Mouse (Mus musculus) thymus, adult 18-20 months (tissue): ENCODE data around the gene Ift172.

ENCODE experiments used
- DNase-seq, 2 experiments: peaks; one replicate each; pipeline ENCODE4 v3.0.0; 2022; ENCODE audit warnings: mixed read lengths in 2 of 2

The Ift172 gene

DNA sequence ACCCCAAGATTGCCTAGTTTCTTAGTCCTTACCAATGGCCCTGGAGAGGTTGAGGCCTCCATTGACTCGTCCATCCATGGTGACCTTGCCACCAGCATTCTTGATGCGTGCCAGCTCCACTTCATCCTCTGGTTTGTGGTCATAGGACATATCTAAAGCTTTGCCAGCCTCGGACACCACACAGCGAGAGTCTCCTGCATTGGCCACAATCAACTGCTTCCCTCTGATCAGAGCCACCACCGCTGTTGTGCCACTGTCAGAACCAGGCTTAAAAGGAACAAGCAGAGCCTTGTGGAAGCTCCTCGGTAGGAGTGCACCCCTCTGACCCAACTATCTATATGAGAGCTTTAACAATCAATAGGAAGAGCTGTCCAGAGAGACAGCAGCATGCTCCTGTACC is 86.5 kb downstream of the Ift172 start:
- no peak for DNase-seq

DNA sequence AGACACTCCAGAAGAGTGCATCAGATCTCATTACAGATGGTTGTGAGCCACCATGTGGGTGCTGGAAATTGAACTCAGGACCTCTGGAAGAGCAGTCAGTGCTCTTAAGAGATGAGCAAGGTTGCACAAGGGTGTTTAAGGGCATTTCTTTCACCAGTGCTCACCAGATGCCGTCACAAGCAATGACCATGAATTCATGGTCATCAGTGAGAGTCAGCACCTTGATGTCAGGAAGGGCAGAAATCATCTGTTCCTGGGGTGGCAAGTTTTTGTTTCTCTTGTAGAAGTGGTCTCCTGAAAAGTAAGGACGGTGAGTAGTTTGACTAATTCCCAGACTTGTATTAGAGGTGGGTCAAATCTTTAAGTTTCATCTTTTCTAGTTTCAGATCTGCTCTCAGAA is 87.0 kb downstream of the Ift172 start:
- no peak for DNase-seq
